Mouse (Mus musculus) thymus, adult 2 months (tissue): ENCODE measurements at regions not wholly inside any gene's neighbourhood (a gene's known extent, or its start where the extent isn't known, plus 50 kb on each side); places are given as distances from the start of the nearest gene placed in this dataset.

Source experiments
- CTCF ChIP-seq: fragments of 200-500 bp; IDR thresholded peaks from 2 replicates; pipeline ENCODE4 v1.5.1; 2012; ENCODE audit warnings: mild to moderate bottlenecking, control low read depth, low read length, moderate library complexity, borderline replicate concordance; ENCODE audit not compliant: control insufficient read depth, poor library complexity, insufficient read depth; ENCODE audit errors: extremely low read depth
- POLR2A ChIP-seq: fragments of 200-500 bp; IDR thresholded peaks from 2 replicates; pipeline ENCODE4 v1.6.1; 2012; ENCODE audit warnings: mild to moderate bottlenecking, low read length, control low read depth, moderate library complexity; ENCODE audit not compliant: control insufficient read depth, poor library complexity, insufficient read depth; ENCODE audit errors: extremely low read depth

DNA sequence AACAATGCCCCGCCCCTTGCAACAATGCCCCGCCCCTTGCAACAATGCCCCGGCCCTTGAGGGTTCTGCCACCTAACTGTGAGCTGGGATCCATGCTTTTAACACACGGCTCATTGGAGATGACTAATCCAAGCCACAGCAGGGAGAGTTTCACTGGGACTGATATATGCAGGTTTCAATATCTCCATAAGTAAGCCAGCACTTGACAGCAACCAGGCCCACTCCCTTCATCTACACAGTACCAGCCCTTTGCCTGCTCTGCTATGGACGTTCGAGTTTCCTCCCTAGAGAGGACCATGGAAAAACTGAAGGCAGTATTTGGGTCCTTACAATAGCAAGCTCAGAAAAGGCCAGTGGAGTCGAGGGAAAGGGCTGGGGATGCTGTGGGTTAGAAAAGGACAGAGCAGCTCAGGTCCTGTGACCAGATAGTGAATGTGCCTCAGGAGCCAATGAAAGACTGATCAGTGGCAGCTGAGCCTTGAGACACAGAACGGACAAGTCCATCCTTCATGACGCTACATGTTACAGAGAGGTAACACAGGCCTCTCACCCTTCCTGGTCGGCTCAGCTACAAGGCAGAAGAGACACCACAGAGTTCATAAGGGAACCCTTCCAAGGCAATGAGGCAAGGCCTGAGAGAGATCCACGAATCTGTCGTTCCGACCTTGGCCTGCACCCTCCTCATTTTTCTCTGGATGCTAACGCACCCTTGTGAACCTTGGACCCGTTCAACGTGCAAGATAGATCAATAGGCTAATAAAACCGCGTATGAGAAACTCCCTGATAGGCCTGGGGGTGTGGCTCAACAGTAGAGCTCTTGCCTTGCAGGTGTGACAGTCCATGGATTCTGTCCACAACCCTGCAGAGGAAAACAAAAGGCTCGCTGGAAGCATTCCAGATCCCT is 114.5 kb downstream of the Sp3 start:
- TF ChIP-seq CTCF (no peak), POLR2A (no peak)
